Mouse (Mus musculus): ENCODE data around the gene Zcchc4. TPM values are rescaled to one million over a fixed set of nuclear protein-coding genes. Genes with fewer than 3 reads are reported as not detected.

The Zcchc4 gene
- total RNA-seq, 2 experiments from 2014 or later = 4.6 to 7.2 TPM

- DNase-seq = no peak
- intact Hi-C loops (cut with DNase I; ENCODE audit: low total_unique reads) = no loop called here
Measured at GRCm38 (mm10) chr5:52866361-52867155, 91.3 kb downstream of the Zcchc4 start.

DNA sequence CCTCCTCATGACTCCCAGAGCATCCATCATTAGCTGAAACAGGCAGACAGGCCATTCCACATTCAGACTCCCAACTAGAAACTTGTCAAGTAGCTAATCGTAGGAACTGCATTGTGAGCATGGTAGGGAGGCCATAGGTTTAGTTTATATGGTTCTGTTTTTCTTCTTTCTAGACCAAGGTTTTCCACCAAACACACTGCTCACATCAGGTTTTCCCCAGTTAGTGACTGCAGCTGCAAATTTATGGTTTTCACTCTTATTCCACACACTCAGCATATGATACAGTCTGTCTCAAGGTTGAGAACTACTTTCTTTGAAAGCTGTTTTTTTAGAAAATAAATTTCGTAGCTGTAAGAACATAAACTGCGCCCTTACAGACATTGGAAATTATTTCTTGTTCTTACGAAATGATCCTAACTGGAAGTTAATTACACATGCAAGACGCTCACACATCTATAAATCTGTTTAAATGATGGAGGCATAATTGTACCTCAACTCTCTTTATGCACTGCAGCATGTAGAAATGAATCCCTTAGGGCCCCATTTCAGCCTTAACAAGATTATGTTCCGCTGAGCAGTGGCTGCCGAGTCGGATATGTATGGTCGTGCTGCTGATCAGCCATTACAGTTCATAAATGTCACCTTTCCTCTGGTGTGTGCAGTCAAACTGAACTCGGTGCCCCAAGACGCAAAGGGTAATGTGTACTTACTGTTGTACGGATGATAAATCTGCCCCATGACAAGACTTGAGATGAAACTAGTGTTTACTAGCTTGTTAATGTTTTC is 93.9 kb downstream of the Zcchc4 start:
- DNase-seq = no peak
- intact Hi-C loops (cut with DNase I; ENCODE audit: low total_unique reads) = no loop called here

DNA sequence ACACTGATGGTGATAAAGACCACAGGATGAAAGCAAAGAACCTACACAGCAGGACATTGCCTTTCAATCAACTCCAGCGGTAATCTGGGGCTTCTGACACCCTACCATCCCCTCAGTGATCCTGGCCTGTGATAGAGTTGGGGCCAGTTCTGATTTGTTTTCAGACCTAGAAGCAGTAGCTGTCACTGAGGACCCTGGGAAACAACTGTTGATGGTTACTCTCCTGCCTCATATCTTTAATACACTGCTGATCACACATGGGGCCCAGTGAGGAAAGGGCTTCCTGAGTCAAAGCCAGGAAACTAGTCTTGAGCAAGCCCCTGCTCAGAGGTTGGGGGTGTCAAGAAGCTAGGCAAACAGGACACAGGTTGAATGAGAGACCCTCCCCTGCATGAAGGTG is 96.3 kb downstream of the Zcchc4 start:
- DNase-seq = no peak
- intact Hi-C loops (cut with DNase I; ENCODE audit: low total_unique reads) = no loop called here

- DNase-seq = no peak
- intact Hi-C loops (cut with DNase I; ENCODE audit: low total_unique reads) = no loop called here
Measured at GRCm38 (mm10) chr5:52871986-52872385, 96.8 kb downstream of the Zcchc4 start.

Other genes with a start within 250 kb of the Zcchc4 start
- gene Lgi2, start 208.9 kb upstream of the Zcchc4 start, total RNA-seq (2021) = 1 to 10 TPM; 2.6 to 3.5 TPM
- gene Sepsecs, start 105.7 kb upstream of the Zcchc4 start, total RNA-seq (2021) = 1 to 10 TPM; 5.6 to 5.9 TPM
- gene Pi4k2b, start 33.8 kb upstream of the Zcchc4 start, total RNA-seq (2021) = 1 to 10 TPM; 2.2 to 2.4 TPM
- 10 to 100 TPM; 35.2 to 37.7 TPM for gene Anapc4, start 58.6 kb downstream of the Zcchc4 start, total RNA-seq (2021)